Mouse (Mus musculus): ENCODE measurements around the gene Rfwd3. TPM values are rescaled to one million over a fixed set of nuclear protein-coding genes. Genes with fewer than 3 reads are reported as not detected.
"Not testable (repeated sequence)": the region's sequence is repeated elsewhere in the genome, so short reads cannot be mapped to it uniquely, and the experiment has no call there.

Rfwd3 gene
- polyA plus RNA-seq (2015; fragmentation: Nextera tagmentation; extraction: Ambion mirVana) = 34.3 and 34.9 TPM in 2 replicates

GRCm38 (mm10) chr8:111299821-111300568, at the start of gene Rfwd3:
Gene Rfwd3 (minus strand): TSS chr8:111300222.
- Histone ChIP-seq H3K27ac (replicated peaks) (peak within 1 kb of the TSS; percentile 73), H3K4me2 (replicated peaks) (peak within 1 kb of the TSS; percentile 70), H3K9me3 (no peaks in the 10 kb centered on the region), H3K9ac (replicated peaks) (peak within 1 kb of the TSS; percentile 93), H3K36me3 (peaks cover 11% of the 10 kb centered on the region), H3K4me1 (peaks cover 25% of the 10 kb centered on the region), H3K27me3 (no peaks in the 10 kb centered on the region), H3K4me3 (peak within 1 kb of the TSS; percentile 100)
- ATAC-seq (replicated peaks) = peak; percentile 99
- under 1% methylated on average over 67 of the region's 67 CpGs for WGBS

DNA sequence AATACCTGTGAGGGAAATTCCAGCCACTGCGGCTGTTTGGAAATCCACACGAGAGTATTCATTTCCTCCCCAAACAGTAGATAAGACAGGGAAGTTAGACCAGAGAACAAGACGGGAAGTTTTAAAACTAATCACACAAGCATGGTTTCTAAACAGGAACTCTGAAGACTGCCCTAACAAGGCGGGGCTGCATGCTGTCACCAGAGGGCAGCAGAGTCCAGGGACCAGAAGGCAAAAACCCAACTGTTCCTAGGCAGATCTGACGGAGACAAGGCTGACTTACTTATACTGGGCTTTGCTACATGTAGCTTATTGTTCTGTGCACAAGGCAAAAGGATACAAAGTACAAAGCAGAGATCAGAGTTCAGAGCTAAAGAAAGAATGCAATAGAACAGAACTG, 43.2 kb upstream of the Rfwd3 start:
- Histone ChIP-seq H3K36me3 (no peaks in the 10 kb centered on the region), H3K4me1 (peaks cover under 1% of the 10 kb centered on the region; the same call in 1 of the 2 replicates), H3K4me3 (no peak overlapping the region), H3K9ac (replicated peaks) (no peak overlapping the region), H3K27me3 (peaks cover 12% of the 10 kb centered on the region; the same call in 1 of the 2 replicates), H3K4me2 (replicated peaks) (no peak overlapping the region), H3K27ac (replicated peaks) (no peak overlapping the region), H3K9me3 (no peaks in the 10 kb centered on the region)
- no peak for ATAC-seq (replicated peaks)
- 20% methylated on average over 5 of the region's 5 CpGs for WGBS

DNA sequence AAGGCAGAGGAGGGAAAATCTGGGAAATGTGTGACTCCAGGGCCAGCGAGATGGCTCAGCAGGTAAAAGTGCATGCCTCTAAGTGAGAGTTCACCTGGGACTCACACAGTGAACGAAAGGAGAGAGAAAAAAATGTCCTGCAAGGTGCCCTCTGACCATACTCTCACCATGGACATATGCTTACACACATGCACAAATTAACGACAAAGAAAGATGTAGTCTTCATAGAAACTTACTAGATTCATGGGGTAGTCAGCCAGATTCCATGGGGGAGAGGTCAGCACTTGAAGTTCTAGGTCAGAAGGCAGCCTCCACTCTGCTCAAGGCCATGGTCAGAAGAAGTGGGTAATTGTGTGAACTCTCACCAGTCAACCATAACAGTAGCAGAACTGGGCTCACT, 40.2 kb upstream of the Rfwd3 start:
- WGBS = 81% methylated on average over 3 of the region's 3 CpGs
- no peak for ATAC-seq (replicated peaks)

GRCm38 (mm10) chr8:111338370-111339208, 38.6 kb upstream of the Rfwd3 start:
- Histone ChIP-seq H3K36me3 (no peaks in the 10 kb centered on the region), H3K27me3 (peaks cover 12% of the 10 kb centered on the region; the same call in 1 of the 2 replicates), H3K9me3 (no peaks in the 10 kb centered on the region), H3K27ac (replicated peaks) (no peak overlapping the region), H3K4me1 (peaks cover 10% of the 10 kb centered on the region), H3K4me3 (peak overlapping the region; percentile 37), H3K4me2 (replicated peaks) (peak overlapping the region; percentile 55), H3K9ac (replicated peaks) (no peak overlapping the region)
- 44% methylated on average over 12 of the region's 12 CpGs for WGBS
- no peak for ATAC-seq (replicated peaks)

More for the DNA sequence above, 40.2 kb upstream of the Rfwd3 start:
- Histone ChIP-seq H3K27me3 (peaks cover 12% of the 10 kb centered on the region; the same call in 1 of the 2 replicates), H3K27ac (replicated peaks) (no peak overlapping the region), H3K9ac (replicated peaks) (no peak overlapping the region), H3K4me2 (replicated peaks) (no peak overlapping the region), H3K4me1 (peaks cover 10% of the 10 kb centered on the region), H3K9me3 (no peaks in the 10 kb centered on the region), H3K36me3 (no peaks in the 10 kb centered on the region), H3K4me3 (no peak overlapping the region)

DNA sequence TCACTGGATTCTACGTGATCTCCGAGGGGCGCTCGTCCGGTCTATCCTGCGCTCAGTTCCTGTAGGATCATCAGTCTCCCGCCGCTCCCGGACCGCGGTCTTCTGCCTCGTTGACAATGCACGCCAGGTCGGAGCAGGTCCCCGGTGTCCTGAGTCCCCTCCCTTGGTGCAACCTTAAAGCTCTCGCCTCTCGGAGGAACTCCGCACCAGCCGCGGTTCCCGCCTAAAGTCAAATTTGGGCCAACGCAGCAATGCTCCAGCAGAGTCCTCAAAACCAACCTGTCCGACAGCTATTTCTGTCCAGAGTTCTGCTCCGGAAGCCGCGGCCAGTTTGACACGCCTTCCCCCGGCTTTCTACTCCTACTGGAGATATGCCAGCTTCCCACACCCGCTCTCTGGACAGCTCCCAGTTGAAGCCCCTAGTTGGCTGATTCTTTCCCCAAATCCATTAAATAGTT, 37.9 kb upstream of the Rfwd3 start, which contains the start of gene Mlkl:
TSS of gene Mlkl (minus strand) at position 288 of the 458 bp plus-strand sequence.
- no peak within 1 kb of the TSS for H3K27ac ChIP-seq (replicated peaks)
- ATAC-seq (replicated peaks) = no peak
- no peaks in the 10 kb centered on the region for H3K36me3 ChIP-seq
- H3K4me3 ChIP-seq = peak within 1 kb of the TSS; percentile 37
- H3K27me3 ChIP-seq = peaks cover 12% of the 10 kb centered on the region; the same call in 1 of the 2 replicates
- H3K9me3 ChIP-seq = no peaks in the 10 kb centered on the region
- 1% methylated on average over 29 of the region's 29 CpGs for WGBS
- H3K4me2 ChIP-seq (replicated peaks) = peak within 1 kb of the TSS; percentile 55
- peaks cover 10% of the 10 kb centered on the region for H3K4me1 ChIP-seq
- peak within 1 kb of the TSS; percentile 8 for H3K9ac ChIP-seq (replicated peaks)

GRCm38 (mm10) chr8:111337311-111337889, 37.4 kb upstream of the Rfwd3 start:
- ATAC-seq (replicated peaks) = no peak
- peaks cover 10% of the 10 kb centered on the region for H3K4me1 ChIP-seq
- no peak overlapping the region for H3K27ac ChIP-seq (replicated peaks)
- no peaks in the 10 kb centered on the region for H3K36me3 ChIP-seq
- peak overlapping the region; percentile 55 for H3K4me2 ChIP-seq (replicated peaks)
- WGBS = 28% methylated on average over 17 of the region's 17 CpGs
- no peaks in the 10 kb centered on the region for H3K9me3 ChIP-seq
- H3K27me3 ChIP-seq = peaks cover 12% of the 10 kb centered on the region; the same call in 1 of the 2 replicates
- peak overlapping the region; percentile 8; the same call in 1 of the 2 replicates for H3K9ac ChIP-seq (replicated peaks)
- peak overlapping the region; percentile 37 for H3K4me3 ChIP-seq

DNA sequence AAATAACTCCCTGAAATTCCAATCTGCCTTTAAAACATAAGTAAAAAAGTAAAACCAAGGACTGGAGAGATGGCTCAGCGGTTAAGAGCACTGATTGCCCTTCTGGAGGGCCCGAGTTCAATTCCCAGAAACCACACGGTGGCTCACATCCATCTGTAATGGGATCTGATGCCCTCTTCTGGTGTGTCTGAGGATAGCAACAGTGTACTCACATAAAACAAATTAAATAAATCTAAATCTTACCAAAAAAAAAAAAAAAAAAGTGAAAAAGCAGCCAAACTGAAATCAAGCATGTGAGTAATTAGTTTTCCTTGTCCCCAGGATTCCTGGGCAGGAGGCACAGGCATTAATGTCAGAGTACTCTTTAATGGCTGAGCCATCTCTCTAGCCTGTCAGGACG, 36.7 kb upstream of the Rfwd3 start:
- no peak overlapping the region for H3K4me3 ChIP-seq
- H3K9me3 ChIP-seq = no peaks in the 10 kb centered on the region
- H3K9ac ChIP-seq (replicated peaks) = no peak overlapping the region
- no peak overlapping the region for H3K4me2 ChIP-seq (replicated peaks)
- peaks cover 10% of the 10 kb centered on the region for H3K4me1 ChIP-seq
- WGBS = 84% methylated on average over 4 of the region's 4 CpGs
- H3K27ac ChIP-seq (replicated peaks) = no peak overlapping the region
- no peaks in the 10 kb centered on the region for H3K36me3 ChIP-seq
- peaks cover 12% of the 10 kb centered on the region; the same call in 1 of the 2 replicates for H3K27me3 ChIP-seq
- no peak for ATAC-seq (replicated peaks)

- H3K27me3 ChIP-seq = no peaks in the 10 kb centered on the region
- no peak overlapping the region for H3K4me2 ChIP-seq (replicated peaks)
- 86% methylated on average over 6 of the region's 6 CpGs for WGBS
- no peak for ATAC-seq (replicated peaks)
- H3K4me1 ChIP-seq = no peaks in the 10 kb centered on the region
- H3K9me3 ChIP-seq = no peaks in the 10 kb centered on the region
- H3K4me3 ChIP-seq = no peak overlapping the region
- H3K27ac ChIP-seq (replicated peaks) = no peak overlapping the region
- no peaks in the 10 kb centered on the region for H3K36me3 ChIP-seq
- no peak overlapping the region for H3K9ac ChIP-seq (replicated peaks)
Measured at GRCm38 (mm10) chr8:111325222-111325790, 25.3 kb upstream of the Rfwd3 start.

DNA sequence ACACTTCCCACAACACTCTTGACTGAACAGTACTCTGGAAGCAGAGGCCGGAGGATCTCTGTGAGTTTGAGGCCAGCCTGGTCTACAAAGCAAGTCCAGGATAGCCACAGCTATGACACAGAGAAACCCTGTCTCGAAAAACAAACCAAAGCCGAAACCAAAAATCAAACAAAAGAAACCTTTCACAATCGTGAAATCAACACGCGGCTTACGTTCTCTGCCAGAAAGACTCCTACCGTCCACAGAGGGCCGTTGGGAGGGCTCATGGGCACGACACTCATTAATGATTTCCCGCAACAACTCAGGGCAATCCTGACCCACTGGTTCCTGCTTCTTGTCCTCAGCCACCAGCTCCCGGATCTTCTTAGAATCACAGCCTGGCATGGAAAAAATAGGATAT, 14.7 kb upstream of the Rfwd3 start:
- Histone ChIP-seq H3K9ac (replicated peaks) (no peak overlapping the region), H3K4me1 (no peaks in the 10 kb centered on the region), H3K4me3 (no peak overlapping the region), H3K27me3 (no peaks in the 10 kb centered on the region), H3K36me3 (no peaks in the 10 kb centered on the region), H3K27ac (replicated peaks) (no peak overlapping the region), H3K4me2 (replicated peaks) (no peak overlapping the region), H3K9me3 (no peaks in the 10 kb centered on the region)
- no peak for ATAC-seq (replicated peaks)
- 89% methylated on average over 12 of the region's 12 CpGs for WGBS

DNA sequence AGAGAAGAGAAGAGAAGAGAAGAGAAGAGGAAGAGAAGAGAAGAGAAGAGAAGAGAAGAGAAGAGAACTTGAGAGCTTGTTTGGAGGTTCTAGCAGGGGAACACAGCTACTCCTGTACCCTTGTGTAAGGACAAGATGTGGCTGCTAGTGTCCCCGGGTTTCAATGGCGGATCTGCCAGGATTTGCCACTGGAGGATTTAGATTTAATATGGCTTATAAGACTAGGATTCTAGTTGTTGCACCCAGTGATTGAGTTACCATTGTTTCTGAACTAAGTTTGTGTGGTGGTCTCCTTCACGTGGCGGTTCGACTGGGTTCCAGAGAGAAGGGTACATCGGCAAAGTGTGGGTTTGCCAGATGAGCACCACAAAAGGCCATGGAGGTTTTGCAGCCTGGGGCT, 13.9 kb upstream of the Rfwd3 start:
- ATAC-seq (replicated peaks); H3K4me2 ChIP-seq (replicated peaks); H3K9me3 ChIP-seq; H3K27ac ChIP-seq (replicated peaks); H3K4me3 ChIP-seq; H3K4me1 ChIP-seq; H3K27me3 ChIP-seq; H3K36me3 ChIP-seq; H3K9ac ChIP-seq (replicated peaks): not testable (repeated sequence)
- 96% methylated on average over 6 of the region's 6 CpGs for WGBS

GRCm38 (mm10) chr8:111312758-111313162, 12.7 kb upstream of the Rfwd3 start:
- no peaks in the 10 kb centered on the region for H3K36me3 ChIP-seq
- no peak overlapping the region for H3K9ac ChIP-seq (replicated peaks)
- no peaks in the 10 kb centered on the region for H3K9me3 ChIP-seq
- no peaks in the 10 kb centered on the region for H3K27me3 ChIP-seq
- H3K27ac ChIP-seq (replicated peaks) = no peak overlapping the region
- no peak overlapping the region for H3K4me2 ChIP-seq (replicated peaks)
- ATAC-seq (replicated peaks) = no peak
- H3K4me1 ChIP-seq = no peaks in the 10 kb centered on the region
- H3K4me3 ChIP-seq = no peak overlapping the region
- WGBS = 76% methylated on average over 3 of the region's 3 CpGs

All from forebrain, embryonic 15.5 days (tissue).